Mouse (Mus musculus): ENCODE data around the gene Cend1. TPM values are rescaled to one million over a fixed set of nuclear protein-coding genes. Genes with fewer than 3 reads are reported as not detected.
A peak's percentile ranks its signal among the peaks of the same experiment; 100 is the strongest.

Gene Cend1
- polyA plus RNA-seq, 1 experiment from 2014 or later = not detected

GRCm38 (mm10) chr7:141395348-141395747 lies 33.9 kb downstream of the Cend1 start:
- no peak overlapping the region for H3K9ac ChIP-seq (ENCODE audit: low read depth, low read length)
- peak overlapping the region; percentile 1; the same call in 1 of the 2 replicates for H3K27ac ChIP-seq (ENCODE audit: low read length)
- no peaks in the 10 kb centered on the region for H3K9me3 ChIP-seq (replicated peaks; ENCODE audit: control insufficient read depth, low read length)
- H3K27me3 ChIP-seq (ENCODE audit: control insufficient read depth, insufficient read depth, low read depth, low read length) = no peaks in the 10 kb centered on the region
- H3K4me3 ChIP-seq (ENCODE audit: low read depth, low read length) = no peak overlapping the region
- H3K4me1 ChIP-seq (ENCODE audit: control insufficient read depth, low read depth, low read length) = peaks cover 40% of the 10 kb centered on the region
- peaks cover 40% of the 10 kb centered on the region for H3K36me3 ChIP-seq (ENCODE audit: control insufficient read depth, insufficient read depth)
- WGBS (ENCODE audit: insufficient replicate concordance) = 41% methylated on average over 1 of the region's 1 CpGs
- no peak overlapping the region for H3K4me2 ChIP-seq (ENCODE audit: low read depth, low read length)
- ATAC-seq (ENCODE audit: low read depth) = no peak

- WGBS (ENCODE audit: insufficient replicate concordance) = 12% methylated on average over 6 of the region's 6 CpGs
- H3K36me3 ChIP-seq (ENCODE audit: control insufficient read depth, insufficient read depth) = peaks cover 34% of the 10 kb centered on the region
- H3K9me3 ChIP-seq (replicated peaks; ENCODE audit: control insufficient read depth, low read length) = no peaks in the 10 kb centered on the region
- H3K4me1 ChIP-seq (ENCODE audit: control insufficient read depth, low read depth, low read length) = peaks cover 46% of the 10 kb centered on the region
- H3K9ac ChIP-seq (ENCODE audit: low read depth, low read length) = no peak overlapping the region
- H3K27me3 ChIP-seq (ENCODE audit: control insufficient read depth, insufficient read depth, low read depth, low read length) = no peaks in the 10 kb centered on the region
- no peak overlapping the region for H3K4me3 ChIP-seq (ENCODE audit: low read depth, low read length)
- H3K4me2 ChIP-seq (ENCODE audit: low read depth, low read length) = peak overlapping the region; percentile 80
- no peak for ATAC-seq (ENCODE audit: low read depth)
- peak overlapping the region; percentile 98 for H3K27ac ChIP-seq (ENCODE audit: low read length)
Observed at GRCm38 (mm10) chr7:141394771-141395170, 34.5 kb downstream of the Cend1 start.

- Histone ChIP-seq H3K4me2 (ENCODE audit: low read depth, low read length) (peak overlapping the region; percentile 80), H3K27me3 (ENCODE audit: control insufficient read depth, insufficient read depth, low read depth, low read length) (no peaks in the 10 kb centered on the region), H3K9me3 (replicated peaks; ENCODE audit: control insufficient read depth, low read length) (no peaks in the 10 kb centered on the region), H3K27ac (ENCODE audit: low read length) (peak overlapping the region; percentile 98), H3K9ac (ENCODE audit: low read depth, low read length) (peak overlapping the region; percentile 41), H3K36me3 (ENCODE audit: control insufficient read depth, insufficient read depth) (peaks cover 28% of the 10 kb centered on the region), H3K4me3 (ENCODE audit: low read depth, low read length) (peak overlapping the region; percentile 77), H3K4me1 (ENCODE audit: control insufficient read depth, low read depth, low read length) (peaks cover 52% of the 10 kb centered on the region)
- WGBS (ENCODE audit: insufficient replicate concordance) = 15% methylated on average over 7 of the region's 7 CpGs
- ATAC-seq (ENCODE audit: low read depth) = peak; percentile 54
Observed at GRCm38 (mm10) chr7:141394158-141394557, 35.1 kb downstream of the Cend1 start.

DNA sequence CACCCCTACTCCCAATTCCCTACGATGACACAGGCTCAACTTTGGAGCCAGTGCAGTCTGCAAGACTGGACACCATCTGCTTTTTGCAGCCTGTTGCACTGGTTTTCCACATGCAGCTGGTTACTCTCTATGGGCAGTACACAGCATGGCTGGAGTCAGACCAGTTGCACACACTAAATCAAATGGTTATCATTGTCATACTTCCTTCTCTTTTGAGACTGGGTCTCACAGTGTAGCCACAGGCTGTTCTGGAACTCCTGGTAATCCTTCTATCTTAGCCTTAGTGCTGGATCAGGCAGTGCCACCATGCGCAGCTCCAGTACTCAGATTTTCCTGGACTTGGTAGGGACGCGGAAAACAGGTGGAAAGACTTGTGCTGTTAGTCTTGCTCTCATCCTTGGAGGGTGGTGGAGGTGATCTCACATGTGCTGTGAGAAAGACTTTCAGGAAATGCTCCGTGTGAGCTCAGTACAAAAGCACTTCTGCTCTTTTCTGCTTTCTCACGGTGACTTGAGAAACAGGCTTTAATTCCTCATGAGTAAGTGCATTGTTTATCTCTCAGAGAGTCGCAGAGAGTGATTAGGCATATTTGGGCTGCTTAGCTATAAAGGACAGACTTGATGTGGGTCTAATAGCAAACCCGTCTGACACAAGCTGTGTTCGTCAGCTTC lies 36.6 kb downstream of the Cend1 start:
- Histone ChIP-seq H3K27ac (ENCODE audit: low read length) (peak overlapping the region; percentile 98), H3K36me3 (ENCODE audit: control insufficient read depth, insufficient read depth) (peaks cover 13% of the 10 kb centered on the region), H3K4me3 (ENCODE audit: low read depth, low read length) (peak overlapping the region; percentile 77), H3K4me2 (ENCODE audit: low read depth, low read length) (peak overlapping the region; percentile 80), H3K9ac (ENCODE audit: low read depth, low read length) (peak overlapping the region; percentile 82), H3K4me1 (ENCODE audit: control insufficient read depth, low read depth, low read length) (peaks cover 67% of the 10 kb centered on the region), H3K27me3 (ENCODE audit: control insufficient read depth, insufficient read depth, low read depth, low read length) (no peaks in the 10 kb centered on the region), H3K9me3 (replicated peaks; ENCODE audit: control insufficient read depth, low read length) (no peaks in the 10 kb centered on the region)
- peak; percentile 56 for ATAC-seq (ENCODE audit: low read depth)
- 10% methylated on average over 9 of the region's 9 CpGs for WGBS (ENCODE audit: insufficient replicate concordance)

- no peaks in the 10 kb centered on the region for H3K9me3 ChIP-seq (replicated peaks; ENCODE audit: control insufficient read depth, low read length)
- H3K27ac ChIP-seq (ENCODE audit: low read length) = peak within 1 kb of the TSS; percentile 98
- no peaks in the 10 kb centered on the region for H3K27me3 ChIP-seq (ENCODE audit: control insufficient read depth, insufficient read depth, low read depth, low read length)
- peak within 1 kb of the TSS; percentile 77 for H3K4me3 ChIP-seq (ENCODE audit: low read depth, low read length)
- peak; percentile 79 for ATAC-seq (ENCODE audit: low read depth)
- peaks cover 12% of the 10 kb centered on the region for H3K36me3 ChIP-seq (ENCODE audit: control insufficient read depth, insufficient read depth)
- under 1% methylated on average over 57 of the region's 57 CpGs for WGBS (ENCODE audit: insufficient replicate concordance)
- H3K9ac ChIP-seq (ENCODE audit: low read depth, low read length) = peak within 1 kb of the TSS; percentile 82
- peaks cover 75% of the 10 kb centered on the region for H3K4me1 ChIP-seq (ENCODE audit: control insufficient read depth, low read depth, low read length)
- H3K4me2 ChIP-seq (ENCODE audit: low read depth, low read length) = peak within 1 kb of the TSS; percentile 94
Observed at GRCm38 (mm10) chr7:141391625-141392551, 37.4 kb downstream of the Cend1 start, which contains the start of gene Taldo1. TSS of gene Taldo1 (plus strand) at chr7:141392199.

GRCm38 (mm10) chr7:141390326-141391259 lies 38.7 kb downstream of the Cend1 start:
- peak overlapping the region; percentile 77 for H3K4me3 ChIP-seq (ENCODE audit: low read depth, low read length)
- no peaks in the 10 kb centered on the region for H3K9me3 ChIP-seq (replicated peaks; ENCODE audit: control insufficient read depth, low read length)
- no peak for ATAC-seq (ENCODE audit: low read depth)
- peak overlapping the region; percentile 98 for H3K27ac ChIP-seq (ENCODE audit: low read length)
- H3K4me1 ChIP-seq (ENCODE audit: control insufficient read depth, low read depth, low read length) = peaks cover 76% of the 10 kb centered on the region
- peak overlapping the region; percentile 82 for H3K9ac ChIP-seq (ENCODE audit: low read depth, low read length)
- no peaks in the 10 kb centered on the region; the same call in 1 of the 2 replicates for H3K36me3 ChIP-seq (ENCODE audit: control insufficient read depth, insufficient read depth)
- 41% methylated on average over 9 of the region's 9 CpGs for WGBS (ENCODE audit: insufficient replicate concordance)
- no peaks in the 10 kb centered on the region for H3K27me3 ChIP-seq (ENCODE audit: control insufficient read depth, insufficient read depth, low read depth, low read length)
- peak overlapping the region; percentile 94 for H3K4me2 ChIP-seq (ENCODE audit: low read depth, low read length)

GRCm38 (mm10) chr7:141388487-141389109 lies 40.7 kb downstream of the Cend1 start:
- peak; percentile 7; the same call in 1 of the 2 replicates for ATAC-seq (ENCODE audit: low read depth)
- 19% methylated on average over 3 of the region's 3 CpGs for WGBS (ENCODE audit: insufficient replicate concordance)
- Histone ChIP-seq H3K9ac (ENCODE audit: low read depth, low read length) (peak overlapping the region; percentile 43; the same call in 1 of the 2 replicates), H3K36me3 (ENCODE audit: control insufficient read depth, insufficient read depth) (no peaks in the 10 kb centered on the region), H3K9me3 (replicated peaks; ENCODE audit: control insufficient read depth, low read length) (no peaks in the 10 kb centered on the region), H3K27me3 (ENCODE audit: control insufficient read depth, insufficient read depth, low read depth, low read length) (no peaks in the 10 kb centered on the region), H3K4me3 (ENCODE audit: low read depth, low read length) (no peak overlapping the region), H3K4me2 (ENCODE audit: low read depth, low read length) (peak overlapping the region; percentile 3; the same call in 1 of the 2 replicates), H3K27ac (ENCODE audit: low read length) (peak overlapping the region; percentile 77), H3K4me1 (ENCODE audit: control insufficient read depth, low read depth, low read length) (peaks cover 58% of the 10 kb centered on the region)
